Mouse (Mus musculus): ENCODE results near the gene Rnf212b. TPM values are rescaled to one million over a fixed set of nuclear protein-coding genes. Genes with fewer than 3 reads are reported as not detected.

Rnf212b gene
- polyA plus RNA-seq, 1 experiment from 2014 or later, result not detected

DNA sequence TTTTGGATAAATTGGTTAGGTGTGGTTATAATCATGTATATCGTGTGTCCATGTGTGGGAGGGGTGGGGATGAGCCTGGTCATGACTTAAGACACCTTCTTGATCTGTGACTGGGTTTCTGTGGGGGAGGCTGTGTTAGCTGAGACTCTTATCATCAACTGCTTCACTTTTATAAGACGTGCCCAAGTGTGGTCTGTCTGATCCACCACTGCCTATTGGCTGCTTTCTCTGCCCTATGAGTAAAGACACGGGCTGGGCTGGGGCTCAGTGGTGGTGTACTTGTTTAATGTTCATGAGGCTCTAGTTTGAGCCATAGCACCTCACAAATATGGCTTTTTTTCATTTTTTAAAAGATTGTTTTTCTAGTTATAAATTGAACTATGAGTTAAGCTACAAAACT, 1.8 kb downstream of the Rnf212b start:
- no peaks in the 10 kb centered on the region for H3K9me3 ChIP-seq (ENCODE audit: control insufficient read depth, low read length)
- H3K4me2 ChIP-seq (ENCODE audit: low read depth, low read length), result no peak overlapping the region
- H3K27me3 ChIP-seq (ENCODE audit: control insufficient read depth, insufficient read depth, low read length), result no peaks in the 10 kb centered on the region
- 61% methylated on average over 3 of the region's 3 CpGs for WGBS
- no peaks in the 10 kb centered on the region for H3K4me1 ChIP-seq (ENCODE audit: control insufficient read depth, insufficient read depth, low read length)
- ATAC-seq (ENCODE audit: low read depth), result no peak
- no peak overlapping the region for H3K4me3 ChIP-seq (ENCODE audit: low read depth, low read length)
- no peaks in the 10 kb centered on the region for H3K36me3 ChIP-seq (ENCODE audit: control insufficient read depth, insufficient read depth, low read length)
- H3K9ac ChIP-seq (replicated peaks; ENCODE audit: low read depth, low read length), result no peak overlapping the region
- H3K27ac ChIP-seq (ENCODE audit: low read depth, low read length), result no peak overlapping the region

DNA sequence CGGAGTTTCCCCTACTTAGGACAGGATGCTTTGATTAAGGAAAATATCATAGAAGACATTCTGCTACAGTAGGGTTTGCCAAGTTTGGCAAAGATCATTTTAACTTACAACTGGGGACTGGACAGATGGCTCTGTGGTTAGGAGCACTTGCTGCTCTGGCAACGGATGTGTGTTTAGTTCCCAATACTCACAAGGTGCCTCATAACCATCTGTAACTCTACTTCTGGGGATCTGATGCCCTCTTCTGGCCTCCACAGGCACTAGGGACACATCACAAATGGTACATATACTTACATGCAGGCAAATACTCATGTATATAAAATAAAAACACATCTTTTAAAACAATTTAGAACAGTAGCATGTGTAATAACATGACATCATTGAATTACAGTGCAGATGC, 3.9 kb downstream of the Rnf212b start:
- Histone ChIP-seq H3K27ac (ENCODE audit: low read depth, low read length) (no peak overlapping the region), H3K9me3 (ENCODE audit: control insufficient read depth, low read length) (no peaks in the 10 kb centered on the region), H3K4me3 (ENCODE audit: low read depth, low read length) (no peak overlapping the region), H3K36me3 (ENCODE audit: control insufficient read depth, insufficient read depth, low read length) (no peaks in the 10 kb centered on the region), H3K4me1 (ENCODE audit: control insufficient read depth, insufficient read depth, low read length) (no peaks in the 10 kb centered on the region), H3K9ac (replicated peaks; ENCODE audit: low read depth, low read length) (no peak overlapping the region), H3K27me3 (ENCODE audit: control insufficient read depth, insufficient read depth, low read length) (no peaks in the 10 kb centered on the region), H3K4me2 (ENCODE audit: low read depth, low read length) (no peak overlapping the region)
- 52% methylated on average over 2 of the region's 2 CpGs for WGBS
- no peak for ATAC-seq (ENCODE audit: low read depth)

DNA sequence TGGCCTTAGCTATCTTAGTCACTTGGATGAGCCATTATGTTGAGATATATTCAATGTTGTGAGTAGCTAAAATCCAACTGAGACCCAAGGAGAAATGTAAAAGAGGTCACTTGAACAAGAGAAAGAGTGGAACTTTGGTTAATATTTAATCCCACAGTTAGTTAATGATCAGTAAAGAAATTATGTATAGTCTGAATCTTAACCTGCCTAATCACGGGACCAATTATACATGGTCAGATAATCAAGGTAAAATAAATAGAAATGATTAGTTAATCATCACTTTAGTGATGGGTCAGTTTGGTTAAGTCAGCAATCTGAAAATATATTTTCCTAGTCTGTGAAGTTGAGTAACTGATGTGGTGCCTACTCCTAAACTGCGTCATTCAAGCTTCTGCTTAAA, 8.4 kb downstream of the Rnf212b start:
- Histone ChIP-seq H3K36me3 (ENCODE audit: control insufficient read depth, insufficient read depth, low read length) (no peaks in the 10 kb centered on the region), H3K9ac (replicated peaks; ENCODE audit: low read depth, low read length) (no peak overlapping the region), H3K27me3 (ENCODE audit: control insufficient read depth, insufficient read depth, low read length) (no peaks in the 10 kb centered on the region), H3K9me3 (ENCODE audit: control insufficient read depth, low read length) (no peaks in the 10 kb centered on the region), H3K4me2 (ENCODE audit: low read depth, low read length) (no peak overlapping the region), H3K4me1 (ENCODE audit: control insufficient read depth, insufficient read depth, low read length) (no peaks in the 10 kb centered on the region), H3K27ac (ENCODE audit: low read depth, low read length) (no peak overlapping the region), H3K4me3 (ENCODE audit: low read depth, low read length) (no peak overlapping the region)
- no peak for ATAC-seq (ENCODE audit: low read depth)
- WGBS, result 88% methylated on average over 2 of the region's 2 CpGs

DNA sequence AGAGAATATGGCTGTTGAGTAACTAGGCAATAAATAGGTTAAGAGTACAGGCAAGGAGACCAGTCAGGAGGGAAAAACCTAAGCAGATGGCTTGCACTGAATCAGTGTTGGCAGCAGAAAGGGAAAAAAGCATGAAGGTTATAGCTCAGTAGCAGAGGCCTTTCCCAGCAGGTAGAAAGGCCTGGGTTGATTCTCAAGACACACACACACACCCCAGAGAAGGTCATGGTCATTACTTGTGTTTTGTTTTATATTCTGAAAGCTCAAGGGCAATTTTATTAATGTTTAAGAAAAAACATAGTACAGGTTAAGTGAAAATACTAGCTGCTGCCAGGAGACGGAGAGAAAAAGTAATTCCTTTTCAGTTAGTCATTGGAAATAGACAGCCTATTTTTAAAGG, 9.8 kb downstream of the Rnf212b start:
- Histone ChIP-seq H3K27me3 (ENCODE audit: control insufficient read depth, insufficient read depth, low read length) (no peaks in the 10 kb centered on the region), H3K36me3 (ENCODE audit: control insufficient read depth, insufficient read depth, low read length) (no peaks in the 10 kb centered on the region), H3K4me2 (ENCODE audit: low read depth, low read length) (no peak overlapping the region), H3K9ac (replicated peaks; ENCODE audit: low read depth, low read length) (no peak overlapping the region), H3K4me1 (ENCODE audit: control insufficient read depth, insufficient read depth, low read length) (no peaks in the 10 kb centered on the region), H3K9me3 (ENCODE audit: control insufficient read depth, low read length) (no peaks in the 10 kb centered on the region), H3K4me3 (ENCODE audit: low read depth, low read length) (no peak overlapping the region), H3K27ac (ENCODE audit: low read depth, low read length) (no peak overlapping the region)
- ATAC-seq (ENCODE audit: low read depth), result no peak
- 90% methylated on average over 1 of the region's 1 CpGs for WGBS

DNA sequence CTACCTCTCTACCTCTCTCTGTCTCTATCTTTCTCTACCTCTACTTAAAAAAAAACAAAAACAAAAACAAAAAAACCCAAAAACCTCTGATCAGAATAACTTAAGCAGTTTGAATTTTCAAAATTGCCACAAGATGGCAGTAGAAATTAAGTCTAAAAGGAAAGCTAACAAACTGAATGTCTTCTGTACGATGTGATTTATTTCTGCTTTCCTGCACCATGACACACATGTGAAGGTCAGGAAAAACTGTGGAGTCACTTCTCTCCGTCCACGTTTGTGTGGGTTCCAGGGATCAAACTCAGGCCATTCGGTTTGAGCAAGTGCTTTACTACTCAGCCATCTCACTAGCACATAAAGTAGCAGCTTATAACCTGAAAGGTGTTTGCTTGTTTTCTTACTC, 29.5 kb downstream of the Rnf212b start:
- ATAC-seq (ENCODE audit: low read depth), result no peak
- no peak overlapping the region for H3K27ac ChIP-seq (ENCODE audit: low read depth, low read length)
- H3K36me3 ChIP-seq (ENCODE audit: control insufficient read depth, insufficient read depth, low read length), result no peaks in the 10 kb centered on the region
- no peaks in the 10 kb centered on the region for H3K9me3 ChIP-seq (ENCODE audit: control insufficient read depth, low read length)
- no peak overlapping the region for H3K4me3 ChIP-seq (ENCODE audit: low read depth, low read length)
- no peak overlapping the region for H3K9ac ChIP-seq (replicated peaks; ENCODE audit: low read depth, low read length)
- no peaks in the 10 kb centered on the region for H3K27me3 ChIP-seq (ENCODE audit: control insufficient read depth, insufficient read depth, low read length)
- H3K4me2 ChIP-seq (ENCODE audit: low read depth, low read length), result no peak overlapping the region
- H3K4me1 ChIP-seq (ENCODE audit: control insufficient read depth, insufficient read depth, low read length), result no peaks in the 10 kb centered on the region
- 2% methylated on average over 4 of the region's 4 CpGs for WGBS

DNA sequence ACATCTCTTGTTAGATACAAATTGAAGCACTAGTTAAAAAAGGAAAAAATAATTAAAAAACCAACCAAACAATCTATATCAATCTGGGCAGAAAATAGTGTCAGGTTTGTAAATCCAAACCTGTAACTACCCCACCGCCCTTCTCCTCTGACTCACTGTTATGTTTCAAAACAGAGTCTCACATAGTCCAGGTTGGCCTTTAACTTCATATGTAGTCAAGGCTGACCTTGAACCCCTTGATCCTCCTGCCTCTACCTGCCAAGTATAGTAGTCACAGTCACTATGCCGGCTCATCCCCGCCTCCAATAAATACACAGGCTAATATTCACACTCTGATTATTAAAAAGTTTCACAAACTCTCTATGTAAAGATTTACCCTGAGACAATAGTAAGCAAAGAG, 41.8 kb downstream of the Rnf212b start:
- Histone ChIP-seq H3K27me3 (ENCODE audit: control insufficient read depth, insufficient read depth, low read length) (no peaks in the 10 kb centered on the region), H3K4me3 (ENCODE audit: low read depth, low read length) (no peak overlapping the region), H3K9me3 (ENCODE audit: control insufficient read depth, low read length) (no peaks in the 10 kb centered on the region), H3K4me2 (ENCODE audit: low read depth, low read length) (no peak overlapping the region), H3K4me1 (ENCODE audit: control insufficient read depth, insufficient read depth, low read length) (no peaks in the 10 kb centered on the region), H3K27ac (ENCODE audit: low read depth, low read length) (no peak overlapping the region), H3K9ac (replicated peaks; ENCODE audit: low read depth, low read length) (no peak overlapping the region), H3K36me3 (ENCODE audit: control insufficient read depth, insufficient read depth, low read length) (peaks cover 17% of the 10 kb centered on the region; the same call in 1 of the 2 replicates)
- no peak for ATAC-seq (ENCODE audit: low read depth)
- 96% methylated on average over 3 of the region's 3 CpGs for WGBS

DNA sequence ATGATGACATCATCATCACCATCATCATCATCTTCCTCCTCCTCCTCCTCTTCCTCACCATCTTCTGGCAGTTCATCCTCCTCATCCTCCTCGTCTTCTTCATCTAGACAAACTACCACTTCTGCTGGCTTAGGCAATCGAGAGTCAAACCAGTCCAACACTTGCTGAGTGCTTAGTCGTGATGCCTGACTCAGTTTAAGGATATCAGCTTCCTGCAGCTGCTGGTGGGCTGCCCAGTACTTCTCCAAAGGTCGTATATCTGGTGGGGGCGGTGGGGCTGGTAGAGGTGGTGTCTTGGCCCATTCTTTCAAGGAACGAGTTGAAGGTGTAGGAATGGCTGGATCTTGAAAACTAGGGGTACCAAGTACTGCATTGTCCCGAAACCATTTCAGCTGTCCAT, 42.8 kb downstream of the Rnf212b start:
- 95% methylated on average over 7 of the region's 7 CpGs for WGBS
- Histone ChIP-seq H3K9me3 (ENCODE audit: control insufficient read depth, low read length) (no peaks in the 10 kb centered on the region), H3K9ac (replicated peaks; ENCODE audit: low read depth, low read length) (no peak overlapping the region)

DNA sequence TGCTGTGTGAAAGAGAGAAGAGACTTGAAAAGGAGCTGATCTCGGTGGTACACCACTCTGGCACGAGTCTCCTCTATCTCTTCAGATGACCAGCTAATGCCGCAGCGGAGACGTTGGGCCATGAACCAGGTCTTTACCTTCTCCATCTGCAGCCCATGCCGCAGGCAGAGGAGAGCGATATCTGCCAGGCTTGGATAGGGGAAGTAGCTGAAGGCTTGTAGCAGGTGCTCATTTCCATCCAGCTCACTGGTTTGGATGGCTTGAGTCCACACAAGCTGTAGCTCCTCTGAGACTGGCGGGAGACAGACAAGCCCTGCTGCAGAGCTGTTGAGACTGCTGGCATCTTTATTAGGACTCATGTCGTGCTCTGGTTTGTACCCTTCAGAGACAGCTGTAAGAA, 44.0 kb downstream of the Rnf212b start:
- H3K27me3 ChIP-seq (ENCODE audit: control insufficient read depth, insufficient read depth, low read length), result no peaks in the 10 kb centered on the region
- no peak overlapping the region for H3K27ac ChIP-seq (ENCODE audit: low read depth, low read length)
- no peak for ATAC-seq (ENCODE audit: low read depth)
- WGBS, result 94% methylated on average over 9 of the region's 9 CpGs
- H3K4me3 ChIP-seq (ENCODE audit: low read depth, low read length), result no peak overlapping the region
- H3K4me2 ChIP-seq (ENCODE audit: low read depth, low read length), result no peak overlapping the region
- no peak overlapping the region for H3K9ac ChIP-seq (replicated peaks; ENCODE audit: low read depth, low read length)
- H3K4me1 ChIP-seq (ENCODE audit: control insufficient read depth, insufficient read depth, low read length), result no peaks in the 10 kb centered on the region
- H3K36me3 ChIP-seq (ENCODE audit: control insufficient read depth, insufficient read depth, low read length), result peaks cover 17% of the 10 kb centered on the region; the same call in 1 of the 2 replicates
- H3K9me3 ChIP-seq (ENCODE audit: control insufficient read depth, low read length), result no peaks in the 10 kb centered on the region

More for the DNA sequence above, 42.8 kb downstream of the Rnf212b start:
- Histone ChIP-seq H3K27ac (ENCODE audit: low read depth, low read length) (no peak overlapping the region), H3K4me3 (ENCODE audit: low read depth, low read length) (no peak overlapping the region), H3K4me1 (ENCODE audit: control insufficient read depth, insufficient read depth, low read length) (no peaks in the 10 kb centered on the region), H3K27me3 (ENCODE audit: control insufficient read depth, insufficient read depth, low read length) (no peaks in the 10 kb centered on the region), H3K4me2 (ENCODE audit: low read depth, low read length) (no peak overlapping the region), H3K36me3 (ENCODE audit: control insufficient read depth, insufficient read depth, low read length) (peaks cover 17% of the 10 kb centered on the region; the same call in 1 of the 2 replicates)
- ATAC-seq (ENCODE audit: low read depth), result no peak

DNA sequence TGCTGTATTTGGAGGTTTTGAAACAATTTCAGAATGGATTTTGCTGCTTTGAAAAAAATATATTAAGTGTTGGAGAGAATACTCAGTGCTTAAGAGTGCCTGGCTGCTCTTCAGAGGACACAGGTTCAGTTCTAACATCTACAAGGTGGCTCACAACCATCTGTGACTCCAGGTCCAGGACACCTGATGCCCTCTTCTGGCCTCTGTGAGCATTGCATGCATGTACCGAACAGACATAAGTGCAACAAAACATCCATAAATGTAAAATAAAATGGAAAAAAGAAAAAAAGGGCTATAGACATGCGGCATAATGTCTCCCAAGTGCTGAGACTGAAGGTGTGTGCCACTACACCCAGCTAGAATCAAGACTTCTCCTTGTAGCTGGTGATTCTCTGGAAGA, 46.6 kb downstream of the Rnf212b start:
- no peak for ATAC-seq (ENCODE audit: low read depth)
- 45% methylated on average over 2 of the region's 2 CpGs for WGBS
- Histone ChIP-seq H3K27ac (ENCODE audit: low read depth, low read length) (no peak overlapping the region), H3K9me3 (ENCODE audit: control insufficient read depth, low read length) (no peaks in the 10 kb centered on the region), H3K9ac (replicated peaks; ENCODE audit: low read depth, low read length) (no peak overlapping the region), H3K36me3 (ENCODE audit: control insufficient read depth, insufficient read depth, low read length) (peaks cover 11% of the 10 kb centered on the region; the same call in 1 of the 2 replicates), H3K4me3 (ENCODE audit: low read depth, low read length) (no peak overlapping the region), H3K27me3 (ENCODE audit: control insufficient read depth, insufficient read depth, low read length) (no peaks in the 10 kb centered on the region), H3K4me2 (ENCODE audit: low read depth, low read length) (no peak overlapping the region), H3K4me1 (ENCODE audit: control insufficient read depth, insufficient read depth, low read length) (peaks cover 3% of the 10 kb centered on the region; the same call in 1 of the 2 replicates)

All from neural tube, embryonic 14.5 days (tissue).